Mouse (Mus musculus): Measurements from ENCODE around the gene Runx2.

Runx2 gene

GRCm38 (mm10) chr17:44540699-44541098, 273.9 kb downstream of the Runx2 start:
- in situ Hi-C loops (cut with MboI, MseI) = no loop called here

- in situ Hi-C loops (cut with MboI, MseI) = no loop called here
Measured at GRCm38 (mm10) chr17:44538921-44539320, 275.7 kb downstream of the Runx2 start.

GRCm38 (mm10) chr17:44530000-44530399, 284.6 kb downstream of the Runx2 start:
- in situ Hi-C loops (cut with MboI, MseI) = no loop called here

GRCm38 (mm10) chr17:44528617-44529016, 286.0 kb downstream of the Runx2 start:
- in situ Hi-C loops (cut with MboI, MseI) = no loop called here

- in situ Hi-C loops (cut with MboI, MseI) = no loop called here
Measured at GRCm38 (mm10) chr17:44524146-44524545, 290.5 kb downstream of the Runx2 start.

- in situ Hi-C loops (cut with MboI, MseI) = no loop called here
Measured at GRCm38 (mm10) chr17:44522906-44523305, 291.7 kb downstream of the Runx2 start.

GRCm38 (mm10) chr17:44520122-44521075, 294.2 kb downstream of the Runx2 start:
- in situ Hi-C loops (cut with MboI, MseI) = no loop called here

- in situ Hi-C loops (cut with MboI, MseI) = no loop called here
Measured at GRCm38 (mm10) chr17:44519356-44519755, 295.2 kb downstream of the Runx2 start.

- in situ Hi-C loops (cut with MboI, MseI) = no loop called here
Measured at GRCm38 (mm10) chr17:44518156-44518555, 296.4 kb downstream of the Runx2 start.

GRCm38 (mm10) chr17:44508198-44508715, 306.3 kb downstream of the Runx2 start:
- in situ Hi-C loops (cut with MboI, MseI) = no loop called here

- in situ Hi-C loops (cut with MboI, MseI) = no loop called here
Measured at GRCm38 (mm10) chr17:44507741-44508140, 306.9 kb downstream of the Runx2 start.

- in situ Hi-C loops (cut with MboI, MseI) = no loop called here
Measured at GRCm38 (mm10) chr17:44506524-44506923, 308.1 kb downstream of the Runx2 start.

GRCm38 (mm10) chr17:44504794-44505317, 309.7 kb downstream of the Runx2 start:
- in situ Hi-C loops (cut with MboI, MseI) = no loop called here

GRCm38 (mm10) chr17:44502176-44502575, 312.4 kb downstream of the Runx2 start:
- in situ Hi-C loops (cut with MboI, MseI) = no loop called here

- in situ Hi-C loops (cut with MboI, MseI) = no loop called here
Measured at GRCm38 (mm10) chr17:44500306-44500899, 314.2 kb downstream of the Runx2 start.

GRCm38 (mm10) chr17:44490164-44490794, 324.3 kb downstream of the Runx2 start:
- in situ Hi-C loops (cut with MboI, MseI) = no loop called here

GRCm38 (mm10) chr17:44489346-44489745, 325.3 kb downstream of the Runx2 start:
- in situ Hi-C loops (cut with MboI, MseI) = loop anchor here (10.0 kb wide), 1 partner anchor 1115 kb away; the partner anchor contains the start of gene Mymx

- in situ Hi-C loops (cut with MboI, MseI) = loop anchor here (10.0 kb wide), 1 partner anchor 1117 kb away; the partner anchor contains the start of gene Mymx
Measured at GRCm38 (mm10) chr17:44487514-44488244, 326.9 kb downstream of the Runx2 start.

- in situ Hi-C loops (cut with MboI, MseI) = loop anchor here (10.0 kb wide), 1 partner anchor 1119 kb away; the partner anchor contains the start of gene Mymx
Measured at GRCm38 (mm10) chr17:44485337-44485736, 329.3 kb downstream of the Runx2 start.

GRCm38 (mm10) chr17:44479918-44480317, 334.7 kb downstream of the Runx2 start:
- in situ Hi-C loops (cut with MboI, MseI) = loop anchor here (5.0 to 10.0 kb wide), 2 partner anchors 58 to 1125 kb away; partner anchors contain the start of gene Mymx

- in situ Hi-C loops (cut with MboI, MseI) = no loop called here
Measured at GRCm38 (mm10) chr17:44479491-44479890, 335.1 kb downstream of the Runx2 start.
